Mouse (Mus musculus) liver, embryonic 11.5 days (tissue): Measurements from ENCODE around the gene Fam241b. TPM values are rescaled to one million over a fixed set of nuclear protein-coding genes. Genes with fewer than 3 reads are reported as not detected.

Source experiments
- ATAC-seq: fragments of 200-750 bp; cut with Nextera tagmentation; replicated peaks from 2 replicates; pipeline ENCODE4 v1.8.0; 2017; ENCODE audit warnings: moderate number of reproducible peaks, mild to moderate bottlenecking, moderate TSS enrichment, moderate library complexity; ENCODE audit not compliant: low FRiP score
- DNase-seq: peaks from one replicate; pipeline ENCODE4 v3.0.0-alpha.2; 2017; ENCODE audit warnings: low spot score
- H3K27ac ChIP-seq: fragments of 300-500 bp; sonication (generic); 2 replicates; pipeline ENCODE4 v1.5.1; 2014; ENCODE audit warnings: mild to moderate bottlenecking, low read depth, low read length, control low read depth
- H3K27me3 ChIP-seq: fragments of 300-500 bp; sonication (generic); replicated peaks from 2 replicates; pipeline ENCODE4 v1.6.1; 2014; ENCODE audit warnings: low read length, mixed read lengths; ENCODE audit not compliant: control insufficient read depth, insufficient read depth
- H3K36me3 ChIP-seq: fragments of 300-500 bp; sonication (generic); 2 replicates; pipeline ENCODE4 v1.6.1; 2014; ENCODE audit warnings: mild to moderate bottlenecking, low read length, moderate library complexity, mixed read lengths; ENCODE audit not compliant: control insufficient read depth, insufficient read depth
- H3K4me1 ChIP-seq: fragments of 300-500 bp; sonication (generic); replicated peaks from 2 replicates; pipeline ENCODE4 v1.6.1; 2014; ENCODE audit warnings: low read length, mixed read lengths; ENCODE audit not compliant: control insufficient read depth, insufficient read depth
- H3K4me2 ChIP-seq: fragments of 300-500 bp; sonication (generic); 2 replicates; pipeline ENCODE4 v1.6.1; 2014; ENCODE audit warnings: mild to moderate bottlenecking, control low read depth, moderate library complexity
- H3K4me3 ChIP-seq: fragments of 300-500 bp; sonication (generic); 2 replicates; pipeline ENCODE4 v1.5.1; 2014; ENCODE audit warnings: low read depth, low read length, control low read depth
- H3K9ac ChIP-seq: fragments of 300-500 bp; sonication (generic); 2 replicates; pipeline ENCODE4 v1.6.1; 2014; ENCODE audit warnings: low read depth, low read length, control low read depth
- H3K9me3 ChIP-seq: fragments of 300-500 bp; sonication (generic); 2 replicates; pipeline ENCODE4 v1.6.1; 2016; ENCODE audit warnings: low read length, inconsistent platforms, mixed read lengths; ENCODE audit not compliant: control insufficient read depth
- WGBS: fragments of 180-500 bp; shearing (Covaris S2); extraction: QIAGEN DNeasy Blood & Tissue Kit; methylation state at CpG from one replicate; pipeline ENCODE4 v1.1.7; 2014; 5-methylcytosine and 5-hydroxymethylcytosine counted together
- polyA plus RNA-seq: library from polyadenylated mRNA; unstranded; fragments of >200 nt; fragmentation: Nextera tagmentation; extraction: Ambion mirVana; gene quantifications from 2 replicates; pipeline ENCODE4 v1.2.1, GENCODE M21; 2014

Fam241b gene
- polyA plus RNA-seq, 1 experiment from 2014 or later = 0.77 TPM

DNA sequence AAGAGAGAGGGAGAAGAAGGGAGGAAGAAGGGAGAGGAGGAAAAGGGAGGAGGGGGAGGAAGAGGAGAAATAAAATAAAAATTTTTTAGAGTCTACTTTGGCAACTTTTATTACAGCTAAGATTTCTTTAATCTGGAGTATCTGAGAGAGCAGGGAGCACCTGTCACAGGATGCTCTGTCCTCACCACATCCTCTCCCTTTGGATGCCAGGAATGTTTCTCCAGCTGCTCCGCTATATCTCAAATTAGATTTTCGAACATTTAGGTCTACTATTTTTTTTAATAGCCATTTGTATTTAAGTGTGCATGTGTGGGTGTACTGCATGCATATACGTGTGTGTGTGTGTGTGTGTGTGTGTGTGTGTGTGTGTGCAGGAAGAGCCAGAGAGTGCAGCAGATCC lies 36.2 kb upstream of the Fam241b start:
- ATAC-seq (no peak), DNase-seq (no peak)
- H3K4me1 ChIP-seq = no peaks in the 10 kb centered on the region
- no peaks in the 10 kb centered on the region for H3K36me3 ChIP-seq
- H3K9ac ChIP-seq = no peak overlapping the region
- peaks cover 3% of the 10 kb centered on the region; the same call in 1 of the 2 replicates for H3K9me3 ChIP-seq
- H3K27me3 ChIP-seq = no peaks in the 10 kb centered on the region
- WGBS = 83% methylated on average over 3 of the region's 3 CpGs
- H3K4me2 ChIP-seq = no peak overlapping the region
- H3K27ac ChIP-seq = no peak overlapping the region
- no peak overlapping the region for H3K4me3 ChIP-seq

DNA sequence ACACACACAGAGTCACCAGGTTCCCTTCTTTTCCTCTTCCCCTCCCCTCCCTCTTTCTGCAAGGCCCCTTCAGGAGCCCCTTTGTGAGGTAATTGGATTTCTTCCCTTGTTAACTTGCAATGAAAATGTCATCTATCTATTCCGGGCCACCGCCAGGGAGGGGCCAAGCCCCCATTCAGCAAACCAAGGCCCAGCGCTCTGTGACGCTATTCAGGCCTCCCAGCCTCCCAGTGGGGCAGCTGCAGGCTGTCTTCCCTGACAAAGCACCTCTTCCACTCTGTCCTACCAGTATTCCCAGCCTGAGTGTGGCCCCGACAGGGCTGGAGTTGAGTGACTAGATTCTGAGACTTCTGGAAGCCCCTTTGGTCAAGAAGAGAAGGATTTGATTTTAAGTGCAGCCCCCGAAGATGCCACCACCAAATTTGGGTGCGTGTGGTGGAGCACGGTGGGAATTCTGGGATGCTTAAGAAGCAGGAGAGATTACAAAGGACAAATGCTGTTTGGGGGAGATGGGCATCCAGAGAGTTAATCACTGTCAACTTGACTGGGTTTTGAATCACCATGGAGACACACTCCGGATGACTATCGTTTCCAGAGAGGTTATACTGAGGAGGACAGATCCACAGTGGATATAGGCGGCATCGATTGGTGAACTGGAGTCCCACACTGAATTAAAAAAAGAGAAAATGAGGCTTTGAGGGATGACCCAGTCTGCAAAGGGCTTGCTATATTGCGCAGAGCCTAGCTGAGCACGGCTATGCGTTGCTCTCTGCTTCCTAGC lies 31.0 kb upstream of the Fam241b start:
- H3K4me3 ChIP-seq = no peak overlapping the region
- no peak overlapping the region for H3K4me2 ChIP-seq
- 64% methylated on average over 15 of the region's 15 CpGs for WGBS
- DNase-seq (no peak), ATAC-seq (no peak)
- H3K27ac ChIP-seq = no peak overlapping the region
- peaks cover 3% of the 10 kb centered on the region; the same call in 1 of the 2 replicates for H3K9me3 ChIP-seq
- no peak overlapping the region for H3K9ac ChIP-seq
- H3K27me3 ChIP-seq = no peaks in the 10 kb centered on the region
- no peaks in the 10 kb centered on the region for H3K4me1 ChIP-seq
- H3K36me3 ChIP-seq = no peaks in the 10 kb centered on the region

DNA sequence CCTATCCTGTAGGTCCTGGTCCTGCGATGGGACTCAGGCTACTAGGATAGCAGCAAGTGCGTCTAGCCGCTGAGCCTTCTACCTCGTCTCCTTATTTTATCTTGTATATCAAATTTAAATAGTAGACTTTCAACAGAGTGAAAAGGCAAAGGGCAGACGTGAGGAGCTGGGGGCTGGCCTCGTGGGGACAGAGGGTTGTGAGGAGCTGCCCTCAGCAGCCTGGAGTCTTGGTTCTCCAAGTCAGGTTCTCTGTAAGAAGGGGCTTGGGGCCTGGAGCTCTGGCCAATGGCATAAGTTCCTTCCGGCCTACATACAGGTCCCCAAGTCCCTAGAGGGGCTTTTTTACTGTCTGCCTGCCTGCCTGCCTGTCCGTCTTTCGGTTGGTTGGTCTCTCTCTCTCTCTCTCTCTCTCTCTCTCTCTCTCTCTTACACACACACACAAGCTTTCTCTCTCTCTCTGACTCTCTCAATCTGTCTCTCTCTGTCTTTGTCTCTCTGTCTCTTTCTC lies 30.3 kb upstream of the Fam241b start:
- Histone ChIP-seq H3K4me1 (no peaks in the 10 kb centered on the region), H3K27ac (no peak overlapping the region), H3K4me2 (no peak overlapping the region), H3K9ac (no peak overlapping the region), H3K4me3 (no peak overlapping the region), H3K9me3 (peaks cover 3% of the 10 kb centered on the region; the same call in 1 of the 2 replicates), H3K27me3 (no peaks in the 10 kb centered on the region), H3K36me3 (no peaks in the 10 kb centered on the region)
- no peak for ATAC-seq
- WGBS = 57% methylated on average over 9 of the region's 9 CpGs
- DNase-seq = no peak

DNA sequence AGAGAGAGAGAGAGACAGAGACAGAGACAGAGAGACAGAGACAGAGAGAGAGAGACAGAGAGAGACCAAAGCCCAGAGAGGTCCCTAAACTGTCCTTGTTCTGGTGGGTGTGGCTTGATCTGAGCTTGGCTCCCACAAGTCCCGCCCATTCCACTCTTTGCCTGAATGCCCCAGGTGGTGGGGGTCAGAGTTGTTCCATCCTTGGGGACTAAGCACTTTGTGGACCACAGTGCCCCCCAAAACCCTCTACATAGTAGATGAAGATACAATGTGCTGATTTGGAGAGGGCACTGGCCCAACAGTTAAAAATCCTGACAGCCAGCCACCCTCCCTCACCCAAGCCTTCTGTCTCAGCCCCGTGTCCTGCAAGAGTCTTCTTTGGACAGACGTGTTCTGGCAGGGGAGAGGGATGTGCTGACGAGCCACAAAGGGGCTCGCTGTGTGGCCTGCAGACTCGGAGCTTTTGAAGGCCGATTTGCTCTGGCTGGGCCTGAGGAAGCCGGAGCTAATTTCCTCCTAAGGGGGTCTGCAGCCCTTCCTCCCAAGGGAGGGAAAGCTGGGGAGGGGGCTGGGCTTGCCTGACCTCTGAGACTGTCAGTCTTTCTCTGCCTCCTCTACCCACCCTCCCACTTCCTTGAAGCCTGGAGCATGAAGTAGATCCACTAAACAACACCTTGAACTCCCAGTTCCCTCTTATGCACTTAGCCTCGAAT lies 29.3 kb upstream of the Fam241b start:
- Histone ChIP-seq H3K36me3 (no peaks in the 10 kb centered on the region), H3K9me3 (peaks cover 1% of the 10 kb centered on the region; the same call in 1 of the 2 replicates), H3K27ac (no peak overlapping the region), H3K9ac (no peak overlapping the region), H3K27me3 (no peaks in the 10 kb centered on the region), H3K4me1 (no peaks in the 10 kb centered on the region), H3K4me2 (no peak overlapping the region), H3K4me3 (no peak overlapping the region)
- no peak for ATAC-seq
- 21% methylated on average over 9 of the region's 9 CpGs for WGBS
- DNase-seq = no peak

DNA sequence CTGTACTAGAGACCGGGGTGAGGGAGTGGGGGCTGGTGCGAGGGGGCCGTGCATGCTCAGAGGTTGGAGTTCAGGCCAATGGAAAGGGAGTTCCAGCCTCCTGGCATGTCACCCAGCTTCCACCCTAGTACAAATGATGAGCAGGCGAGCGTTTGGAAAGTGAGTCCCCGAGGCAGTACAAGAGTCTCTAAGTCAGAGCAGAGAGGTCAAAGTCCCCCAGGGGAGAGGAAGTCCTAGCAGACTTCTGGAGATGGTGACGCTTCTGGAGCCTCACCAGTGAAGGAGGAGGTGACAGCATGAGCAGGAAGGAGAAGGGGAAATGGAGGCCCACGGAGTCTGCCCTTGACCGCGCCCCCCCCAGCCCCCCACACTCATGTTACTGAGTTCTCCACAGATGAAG lies 18.7 kb upstream of the Fam241b start:
- WGBS = 42% methylated on average over 10 of the region's 10 CpGs
- no peak for DNase-seq
- H3K4me1 ChIP-seq = no peaks in the 10 kb centered on the region
- no peaks in the 10 kb centered on the region for H3K9me3 ChIP-seq
- H3K4me3 ChIP-seq = no peak overlapping the region
- H3K9ac ChIP-seq = no peak overlapping the region
- H3K36me3 ChIP-seq = no peaks in the 10 kb centered on the region
- H3K27ac ChIP-seq = no peak overlapping the region
- no peak overlapping the region for H3K4me2 ChIP-seq
- ATAC-seq = no peak
- no peaks in the 10 kb centered on the region; the same call in 1 of the 2 replicates for H3K27me3 ChIP-seq

DNA sequence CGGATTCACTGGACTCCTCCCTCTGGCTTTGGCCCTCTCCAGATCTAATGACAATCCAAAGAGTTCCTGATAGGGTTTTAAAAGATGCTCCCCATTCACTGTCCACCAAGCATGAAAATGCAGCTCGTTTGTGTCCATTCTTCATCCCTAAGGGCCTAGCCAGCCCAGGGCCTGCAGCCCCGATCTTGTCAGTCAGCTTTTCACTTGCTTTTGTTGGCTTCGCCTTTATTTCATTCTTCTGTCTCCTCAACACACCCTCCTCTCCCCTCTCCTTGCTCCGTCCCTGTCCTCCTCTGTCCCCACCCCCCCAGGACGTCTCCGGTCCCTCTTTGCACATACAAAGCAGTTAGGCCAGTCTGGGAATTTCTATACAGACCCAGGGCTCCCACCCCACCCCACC lies 6.2 kb upstream of the Fam241b start:
- no peak for ATAC-seq
- Histone ChIP-seq H3K9ac (no peak overlapping the region), H3K36me3 (no peaks in the 10 kb centered on the region), H3K27ac (no peak overlapping the region), H3K27me3 (no peaks in the 10 kb centered on the region; the same call in 1 of the 2 replicates), H3K9me3 (no peaks in the 10 kb centered on the region), H3K4me3 (no peak overlapping the region), H3K4me2 (no peak overlapping the region), H3K4me1 (no peaks in the 10 kb centered on the region)
- no peak for DNase-seq
- 62% methylated on average over 7 of the region's 7 CpGs for WGBS

DNA sequence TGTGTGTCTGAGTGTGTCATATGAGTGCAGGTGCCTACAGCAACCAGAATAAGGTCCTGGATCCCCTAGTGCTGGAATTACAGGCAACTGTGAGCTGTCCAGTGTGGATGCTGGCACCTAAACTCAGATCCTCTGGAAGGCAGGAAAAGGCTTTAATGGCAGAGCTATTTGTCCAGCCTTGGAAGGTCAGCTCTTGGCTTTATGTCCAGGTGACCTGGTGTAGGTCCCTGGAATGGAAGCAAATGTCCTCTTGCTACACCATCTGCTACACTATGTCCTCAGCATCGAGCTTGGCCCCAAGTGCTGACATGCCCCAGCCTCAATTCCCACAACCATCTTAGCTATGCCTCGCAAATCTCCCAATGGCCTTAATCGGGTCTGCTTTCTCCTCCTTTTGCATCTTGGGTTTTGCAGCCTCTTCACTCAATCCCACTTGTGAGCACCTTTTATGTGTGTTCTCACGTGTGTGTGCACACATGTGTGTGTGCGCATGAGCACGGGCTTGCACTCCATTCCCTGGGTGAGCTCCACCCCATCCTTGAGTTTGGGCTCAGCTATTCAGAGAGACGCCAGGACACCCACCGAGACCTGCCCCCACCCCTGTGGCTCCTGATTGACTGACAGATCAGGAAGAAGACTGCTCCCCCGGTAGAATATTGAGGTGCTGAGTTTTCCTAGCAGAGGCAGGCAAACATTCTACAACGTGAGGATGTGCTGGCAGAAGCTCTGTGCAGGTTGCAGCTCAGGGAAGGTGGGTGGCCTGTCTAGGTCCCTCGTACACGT lies 3.9 kb upstream of the Fam241b start:
- H3K4me1 ChIP-seq = no peaks in the 10 kb centered on the region
- H3K9me3 ChIP-seq = no peaks in the 10 kb centered on the region
- DNase-seq (no peak), ATAC-seq (no peak)
- H3K27ac ChIP-seq = no peak overlapping the region
- H3K9ac ChIP-seq = no peak overlapping the region
- no peak overlapping the region for H3K4me3 ChIP-seq
- H3K27me3 ChIP-seq = no peaks in the 10 kb centered on the region; the same call in 1 of the 2 replicates
- 55% methylated on average over 12 of the region's 12 CpGs for WGBS
- H3K4me2 ChIP-seq = no peak overlapping the region
- H3K36me3 ChIP-seq = no peaks in the 10 kb centered on the region

DNA sequence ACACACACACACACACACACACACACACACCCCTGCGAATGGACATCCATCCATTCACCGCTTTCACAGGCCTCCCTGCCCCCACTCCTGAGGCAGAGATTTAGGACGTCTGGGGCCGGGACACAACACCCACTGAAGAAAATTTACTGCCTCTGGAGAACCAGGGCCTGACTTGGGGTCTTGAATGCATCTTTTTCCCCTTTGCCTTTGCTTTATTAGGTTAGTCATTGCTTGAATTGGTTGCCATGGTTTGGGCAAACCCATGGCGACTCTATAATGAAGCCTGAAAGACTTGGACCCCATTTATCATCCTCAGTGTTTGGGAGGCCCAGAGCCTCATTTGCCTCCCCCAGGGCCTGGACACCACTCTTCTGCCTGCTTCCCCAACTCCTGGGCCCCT lies 2.2 kb upstream of the Fam241b start:
- 77% methylated on average over 5 of the region's 5 CpGs for WGBS
- no peaks in the 10 kb centered on the region; the same call in 1 of the 2 replicates for H3K27me3 ChIP-seq
- no peak overlapping the region for H3K4me2 ChIP-seq
- no peak overlapping the region for H3K27ac ChIP-seq
- no peaks in the 10 kb centered on the region for H3K4me1 ChIP-seq
- ATAC-seq (no peak), DNase-seq (no peak)
- no peak overlapping the region for H3K4me3 ChIP-seq
- no peak overlapping the region for H3K9ac ChIP-seq
- no peaks in the 10 kb centered on the region for H3K36me3 ChIP-seq
- no peaks in the 10 kb centered on the region for H3K9me3 ChIP-seq
